Mouse (Mus musculus): ENCODE data around the gene Zfp989.
"Not testable (repeated sequence)": the region's sequence is repeated elsewhere in the genome, so short reads cannot be mapped to it uniquely, and the experiment has no call there.

Gene Zfp989

GRCm38 (mm10) chr4:146971757-146972156, at the start of gene Zfp989:
Gene Zfp989 (plus strand): TSS chr4:146971976.
- not testable (repeated sequence) for DNase-seq

- DNase-seq: no peak
These were observed 39.3 kb upstream of the Zfp989 start for GRCm38 (mm10) chr4:146932311-146933082.

GRCm38 (mm10) chr4:146941691-146942090, 30.1 kb upstream of the Zfp989 start:
- DNase-seq: not testable (repeated sequence)

GRCm38 (mm10) chr4:146976581-146976980, 4.8 kb downstream of the Zfp989 start:
- not testable (repeated sequence) for DNase-seq

- not testable (repeated sequence) for DNase-seq
These were observed 46.6 kb downstream of the Zfp989 start for GRCm38 (mm10) chr4:147018400-147018799.

GRCm38 (mm10) chr4:147021550-147021949, 49.8 kb downstream of the Zfp989 start, which contains the start of gene Rex2:
Gene Rex2 (plus strand): TSS chr4:147021850.
- DNase-seq: not testable (repeated sequence)

GRCm38 (mm10) chr4:147026374-147026773, 54.6 kb downstream of the Zfp989 start:
- not testable (repeated sequence) for DNase-seq

GRCm38 (mm10) chr4:147031308-147032036, 59.7 kb downstream of the Zfp989 start:
- DNase-seq: not testable (repeated sequence)
